Mouse (Mus musculus): ENCODE results near the gene Actb. TPM values are rescaled to one million over a fixed set of nuclear protein-coding genes. Genes with fewer than 3 reads are reported as not detected.
"Not testable (repeated sequence)": the region's sequence is repeated elsewhere in the genome, so short reads cannot be mapped to it uniquely, and the experiment has no call there.

The Actb gene
- total RNA-seq, 2 experiments from 2014 or later = 452 to 583 TPM

GRCm38 (mm10) chr5:142902506-142903314 lies 3.8 kb downstream of the Actb start:
- DNase-seq (ENCODE audit: low spot score) = no peak

- DNase-seq (ENCODE audit: low spot score) = no peak
These were observed 4.6 kb downstream of the Actb start for GRCm38 (mm10) chr5:142901846-142902505.

DNA sequence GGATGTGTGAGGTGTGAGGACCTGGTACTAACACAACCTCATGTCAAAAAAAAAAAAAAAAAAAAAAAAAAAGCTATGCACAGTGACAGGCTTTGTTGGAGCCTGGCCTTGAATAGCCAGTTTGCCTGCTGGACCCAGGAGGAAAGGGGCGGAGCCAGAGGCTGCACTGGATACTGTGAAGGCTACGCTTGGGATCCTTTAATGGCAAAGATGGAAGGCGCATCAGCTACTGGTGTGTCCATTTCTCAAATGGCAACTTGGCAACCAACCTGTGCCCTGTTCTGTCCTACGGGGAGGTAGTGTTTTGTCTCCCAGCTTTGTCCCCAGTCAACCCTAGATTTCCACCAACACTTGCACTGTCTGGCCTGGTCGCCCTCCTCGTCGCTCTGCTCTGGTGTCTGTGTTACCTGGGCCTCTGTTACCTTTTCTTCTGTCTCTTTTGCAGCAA lies 5.2 kb downstream of the Actb start:
- DNase-seq (ENCODE audit: low spot score) = peak; percentile 74

GRCm38 (mm10) chr5:142900651-142901050 lies 5.9 kb downstream of the Actb start:
- no peak for DNase-seq (ENCODE audit: low spot score)

DNA sequence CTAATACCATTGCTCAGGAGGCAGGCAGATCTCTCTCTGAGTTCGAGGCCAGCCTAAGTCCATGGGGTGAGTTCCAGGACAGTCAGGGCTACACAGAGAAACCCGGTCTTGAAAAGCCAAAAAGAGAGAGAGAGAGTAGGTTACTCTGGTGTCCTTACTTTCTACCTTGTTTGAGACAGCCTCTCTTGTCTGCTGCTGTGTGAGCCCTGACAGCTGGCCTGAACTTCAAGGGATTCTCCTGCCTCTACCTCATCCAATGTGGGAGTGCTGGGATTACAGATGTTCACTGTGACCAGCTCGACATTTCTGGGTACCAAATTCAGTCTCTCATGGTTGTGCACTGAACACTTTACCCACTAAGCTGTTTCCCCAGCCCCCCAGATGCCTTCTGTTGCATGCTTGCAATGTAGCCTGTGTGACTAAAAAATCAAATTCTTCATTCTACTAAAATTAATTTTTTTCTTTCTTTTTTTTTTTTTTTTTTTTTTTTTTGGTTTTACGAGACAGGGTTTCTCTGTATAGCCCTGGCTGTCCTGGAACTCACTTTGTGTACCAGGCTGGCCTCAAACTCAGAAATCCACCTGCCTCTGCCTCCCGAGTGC lies 6.5 kb downstream of the Actb start:
- no peak for DNase-seq (ENCODE audit: low spot score)

DNA sequence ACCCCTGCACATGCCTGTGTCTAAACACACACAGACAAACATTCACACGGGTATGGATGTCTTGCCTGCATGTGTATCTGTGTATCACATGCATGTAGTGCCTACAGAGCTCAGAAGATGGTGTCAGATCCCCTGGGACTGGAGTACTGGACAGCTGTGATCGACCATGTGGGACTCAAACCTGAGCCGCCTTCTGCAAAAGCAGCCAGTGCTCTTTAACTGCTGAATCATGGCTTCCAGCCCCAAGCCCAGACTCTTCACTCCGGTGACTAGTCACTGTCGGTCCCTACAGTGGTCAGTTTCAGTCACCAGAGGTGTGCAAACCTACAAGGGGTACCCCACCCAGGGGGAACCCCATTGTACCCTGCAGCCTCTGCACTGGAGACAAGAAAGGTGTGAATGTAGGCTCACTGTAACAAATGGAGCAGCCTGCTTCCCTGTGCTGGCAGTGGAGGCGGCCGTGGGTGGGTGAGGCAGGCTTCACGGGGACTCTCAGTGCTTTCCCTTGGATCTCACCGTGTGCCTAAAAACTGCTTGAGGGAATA lies 7.4 kb downstream of the Actb start:
- DNase-seq (ENCODE audit: low spot score) = no peak

- no peak for DNase-seq (ENCODE audit: low spot score)
These were observed 8.2 kb downstream of the Actb start for GRCm38 (mm10) chr5:142898316-142898715.

DNA sequence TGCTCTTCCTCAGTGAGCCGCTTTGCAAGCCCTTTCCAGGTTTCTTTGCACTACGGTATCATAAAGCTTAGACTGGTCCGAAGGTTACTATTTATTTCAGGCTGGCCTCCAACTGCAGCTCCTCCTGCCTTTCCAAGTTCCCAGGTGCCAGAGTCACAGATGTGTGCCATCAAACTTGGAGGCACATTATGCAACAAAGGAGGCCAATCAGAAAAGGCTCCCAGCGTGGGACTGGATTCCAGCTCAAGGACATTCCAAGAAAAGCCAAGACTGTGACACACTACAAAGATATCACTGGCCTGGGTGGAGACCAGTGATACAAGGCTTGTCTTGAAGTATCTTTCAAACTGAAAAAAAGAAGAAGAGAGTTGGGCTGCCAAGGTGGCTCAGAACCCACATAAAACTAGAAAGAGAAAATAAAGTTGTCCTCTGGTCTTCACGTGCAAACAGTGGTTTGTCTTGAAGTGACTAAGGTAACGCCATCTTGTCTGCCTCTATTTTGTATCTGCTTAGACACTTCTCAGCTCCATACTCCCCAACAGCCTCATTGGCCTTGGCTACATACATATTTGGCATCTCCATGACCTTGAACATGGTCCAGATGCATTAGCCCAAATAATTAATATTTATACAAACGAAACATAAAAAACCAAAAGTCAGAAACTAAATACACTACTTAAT lies 8.8 kb downstream of the Actb start:
- no peak for DNase-seq (ENCODE audit: low spot score)

DNA sequence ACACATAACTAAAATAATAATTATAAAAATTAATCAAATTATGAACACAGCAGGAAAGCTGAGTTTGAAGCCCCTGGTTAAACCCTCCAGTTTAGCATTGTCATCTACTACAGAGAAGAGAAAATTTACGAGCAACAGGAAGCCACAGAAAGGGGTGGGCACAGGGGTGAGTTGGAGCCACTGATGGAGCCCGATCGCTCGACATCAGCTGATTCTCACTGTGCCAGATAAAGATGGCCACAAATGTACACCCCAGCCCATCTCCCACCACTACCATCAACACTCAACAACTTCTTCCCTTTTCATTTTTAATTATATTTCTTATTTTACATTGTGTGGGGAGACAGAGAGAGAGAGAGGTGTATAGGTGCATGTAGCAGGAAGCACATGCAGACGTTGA lies 9.8 kb downstream of the Actb start:
- no peak for DNase-seq (ENCODE audit: low spot score)

GRCm38 (mm10) chr5:142896192-142896591 lies 10.4 kb downstream of the Actb start:
- no peak for DNase-seq (ENCODE audit: low spot score)

GRCm38 (mm10) chr5:142894918-142895613 lies 11.5 kb downstream of the Actb start, which contains the start of gene Fbxl18:
TSS of gene Fbxl18 (minus strand) at chr5:142895421.
- peak; percentile 94 for DNase-seq (ENCODE audit: low spot score)

DNA sequence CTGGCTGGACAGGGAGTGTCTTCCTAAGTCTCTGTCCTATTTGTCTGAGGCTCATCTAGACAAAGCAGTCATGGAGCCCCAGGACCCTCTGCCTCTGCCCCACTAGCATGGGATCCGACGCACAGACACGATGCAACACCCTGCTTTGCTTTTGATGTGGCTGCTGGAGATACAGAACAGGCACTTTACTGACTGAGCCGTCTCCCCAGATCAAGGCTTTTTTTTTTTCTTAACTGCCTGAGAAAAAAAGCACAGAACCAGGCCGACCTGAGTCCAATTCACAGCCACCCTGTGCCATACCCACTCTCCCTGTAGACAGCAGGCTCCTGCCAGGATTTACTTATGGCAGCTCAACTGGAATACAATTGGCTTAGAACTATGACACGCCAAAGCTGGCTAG lies 15.2 kb downstream of the Actb start:
- DNase-seq (ENCODE audit: low spot score) = no peak

DNA sequence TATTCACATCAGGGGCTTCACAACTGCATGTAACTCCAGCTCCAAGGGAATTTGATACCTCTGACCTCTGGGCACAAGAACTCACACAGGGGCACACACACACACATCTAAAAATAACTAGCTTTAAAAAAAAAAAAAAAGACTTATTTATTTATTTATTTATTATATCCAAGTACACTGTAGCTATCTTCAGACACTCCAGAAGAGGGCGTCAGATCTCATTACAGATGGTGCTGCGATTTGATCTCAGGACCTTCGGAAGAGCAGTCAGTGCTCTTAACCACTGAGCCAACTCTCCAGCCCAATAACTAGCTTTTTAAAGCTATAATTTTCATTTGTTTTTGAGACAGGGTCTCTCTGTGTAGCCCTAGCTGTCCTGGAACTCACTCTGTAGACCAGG lies 19.0 kb downstream of the Actb start:
- not testable (repeated sequence) for DNase-seq (ENCODE audit: low spot score)

GRCm38 (mm10) chr5:142886761-142887160 lies 19.8 kb downstream of the Actb start:
- DNase-seq (ENCODE audit: low spot score) = no peak

- no peak for DNase-seq (ENCODE audit: low spot score)
These were observed 20.4 kb downstream of the Actb start for GRCm38 (mm10) chr5:142886181-142886580.

DNA sequence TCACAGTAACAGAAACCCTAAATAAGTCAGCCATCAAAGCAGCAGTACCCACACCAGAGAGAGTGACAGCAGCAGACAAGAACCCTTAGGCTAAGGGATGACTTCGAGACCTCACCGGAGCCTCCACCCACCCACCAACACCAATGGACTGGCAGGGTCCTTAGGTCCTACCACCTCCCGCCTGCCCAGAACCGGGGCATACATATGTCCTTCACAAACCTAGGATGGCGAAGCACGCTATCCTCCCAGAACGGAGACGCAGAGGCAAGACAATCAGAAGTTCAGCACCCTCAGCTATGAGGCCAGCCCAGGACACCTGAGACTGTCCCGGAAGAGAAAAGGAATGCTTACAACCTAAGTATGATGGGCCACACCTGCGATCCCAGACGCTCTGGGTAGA lies 24.1 kb downstream of the Actb start:
- no peak for DNase-seq (ENCODE audit: low spot score)

DNA sequence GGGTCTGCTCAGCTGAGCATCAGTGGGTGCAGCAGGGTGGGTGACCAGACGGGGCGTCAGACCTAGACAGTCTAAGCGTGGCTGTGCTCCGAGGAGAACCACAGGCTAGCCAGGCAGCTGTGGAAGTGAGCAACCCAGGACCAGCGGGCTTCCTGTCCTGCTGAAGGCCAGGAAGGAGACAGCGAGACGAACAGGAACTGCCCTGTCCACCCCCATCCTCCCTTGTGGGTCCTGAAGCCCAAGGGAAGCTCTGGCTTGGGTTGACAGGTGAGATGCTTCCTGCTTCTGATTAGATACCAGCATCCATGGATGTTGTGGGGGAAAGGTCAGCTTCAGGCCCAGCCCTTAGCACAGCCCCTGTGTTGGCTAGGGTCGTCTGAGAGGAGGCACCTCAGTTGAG lies 24.6 kb downstream of the Actb start:
- no peak for DNase-seq (ENCODE audit: low spot score)

DNA sequence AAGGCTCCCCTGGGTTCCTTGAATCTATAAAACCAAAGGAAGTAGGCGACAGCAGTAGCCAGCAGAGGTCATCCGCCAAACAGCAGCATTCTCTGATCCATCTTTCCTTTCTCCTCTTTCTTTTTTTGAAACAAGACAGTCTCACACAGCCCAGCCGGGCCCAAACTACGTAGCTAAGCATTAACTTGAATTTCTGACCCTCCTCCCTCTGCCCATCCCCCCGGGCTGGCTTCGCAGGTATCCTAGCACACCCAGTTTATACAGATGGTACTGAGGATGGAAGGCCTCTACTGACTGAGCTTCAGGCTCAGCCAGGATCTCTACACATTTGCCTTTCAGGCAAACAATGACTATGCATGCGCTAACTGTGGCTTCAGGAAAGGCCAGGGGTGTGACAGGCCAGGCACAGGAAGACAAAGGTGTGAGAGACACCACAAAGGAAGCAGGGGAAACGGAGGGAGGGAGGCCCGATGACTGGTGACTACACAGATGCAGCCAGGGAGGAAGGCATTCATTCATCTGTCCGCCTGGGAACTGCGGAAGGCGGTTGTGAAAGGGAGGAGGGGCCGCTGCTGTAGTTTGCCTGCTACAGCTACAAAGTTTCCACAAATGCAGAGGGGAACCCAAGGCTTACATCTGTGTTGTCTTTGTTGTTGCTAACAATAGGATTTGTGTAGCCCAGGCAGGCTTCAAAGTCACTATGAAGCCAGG lies 25.6 kb downstream of the Actb start:
- DNase-seq (ENCODE audit: low spot score) = no peak

- no peak for DNase-seq (ENCODE audit: low spot score)
These were observed 26.3 kb downstream of the Actb start for GRCm38 (mm10) chr5:142880246-142880645.

Data from gastrocnemius, adult 18-20 months (tissue).